Mouse (Mus musculus) lung, postnatal 0 days (tissue): ENCODE data around the gene Lta. TPM values are rescaled to one million over a fixed set of nuclear protein-coding genes. Genes with fewer than 3 reads are reported as not detected.
A peak's percentile ranks its signal among the peaks of the same experiment; 100 is the strongest.

Experiments
- ATAC-seq: fragments of 200-750 bp; cut with Nextera tagmentation; 2 replicates; pipeline ENCODE4 v1.8.0; 2017; ENCODE audit warnings: moderate library complexity
- DNase-seq: peaks from one replicate; pipeline ENCODE4 v3.0.0-alpha.2; 2016; ENCODE audit warnings: low spot score
- H3K27ac ChIP-seq: fragments of 300-500 bp; sonication (generic); 2 replicates; pipeline ENCODE4 v1.5.1; 2014; ENCODE audit warnings: antibody characterized with exemption, mild to moderate bottlenecking, low read length, mixed read lengths
- H3K27me3 ChIP-seq: fragments of 300-500 bp; sonication (generic); replicated peaks from 2 replicates; pipeline ENCODE4 v1.6.1; 2014; ENCODE audit warnings: low read length, mixed read lengths; ENCODE audit not compliant: insufficient read depth
- H3K36me3 ChIP-seq: fragments of 300-500 bp; sonication (generic); 2 replicates; pipeline ENCODE4 v1.6.1; 2014; ENCODE audit warnings: low read length, mixed read lengths; ENCODE audit not compliant: insufficient read depth
- H3K4me1 ChIP-seq: fragments of 300-500 bp; sonication (generic); 2 replicates; pipeline ENCODE4 v1.6.1; 2014; ENCODE audit warnings: antibody characterized with exemption, low read depth, low read length, mixed read lengths; ENCODE audit not compliant: insufficient read depth
- H3K4me2 ChIP-seq: fragments of 300-500 bp; sonication (generic); replicated peaks from 2 replicates; pipeline ENCODE4 v1.6.1; 2014; ENCODE audit warnings: low read depth, mild to moderate bottlenecking, low read length, moderate library complexity, mixed read lengths
- H3K4me3 ChIP-seq: fragments of 300-500 bp; sonication (generic); 2 replicates; pipeline ENCODE4 v1.5.1; 2014; ENCODE audit warnings: low read depth, low read length
- H3K9ac ChIP-seq: fragments of 300-500 bp; sonication (generic); replicated peaks from 2 replicates; pipeline ENCODE4 v1.6.1; 2014; ENCODE audit warnings: low read depth, mild to moderate bottlenecking
- H3K9me3 ChIP-seq: fragments of 300-500 bp; sonication (generic); 2 replicates; pipeline ENCODE4 v1.6.1; 2016; ENCODE audit warnings: low read length, mixed read lengths
- CTCF ChIP-seq: IDR thresholded peaks from 2 replicates; pipeline ENCODE4 v1.5.1; 2016; ENCODE audit warnings: antibody characterized with exemption, mild to moderate bottlenecking
- EP300 ChIP-seq: IDR thresholded peaks from 2 replicates; pipeline ENCODE4 v1.6.1; 2016; ENCODE audit warnings: antibody characterized with exemption, mild to moderate bottlenecking, control low read depth
- WGBS: fragments of 180-500 bp; shearing (Covaris S2); extraction: QIAGEN DNeasy Blood & Tissue Kit; methylation state at CpG from one replicate; pipeline ENCODE4 v1.1.7; 2014; 5-methylcytosine and 5-hydroxymethylcytosine counted together
- polyA plus RNA-seq: library from polyadenylated mRNA; unstranded; fragments of >200 nt; fragmentation: Nextera tagmentation; extraction: Ambion mirVana; gene quantifications from 2 replicates; pipeline ENCODE4 v1.2.1, GENCODE M21; 2015

Lta gene
- polyA plus RNA-seq, 1 experiment from 2014 or later, result 0.11 TPM

GRCm38 (mm10) chr17:35191723-35192122, 13.4 kb downstream of the Lta start:
- TF ChIP-seq EP300, result no peak
- TF ChIP-seq CTCF, result 0 out of 2 replicates have a peak, but pooled peaks have one; percentile 16
- Histone ChIP-seq H3K36me3 (no peaks in the 10 kb centered on the region), H3K9ac (no peak overlapping the region), H3K4me3 (no peak overlapping the region), H3K9me3 (no peaks in the 10 kb centered on the region), H3K4me1 (peaks cover 4% of the 10 kb centered on the region; the same call in 1 of the 2 replicates), H3K27me3 (no peaks in the 10 kb centered on the region; the same call in 1 of the 2 replicates), H3K4me2 (no peak overlapping the region), H3K27ac (no peak overlapping the region)
- DNase-seq (no peak), ATAC-seq (no peak)
- WGBS, result 46% methylated on average over 2 of the region's 2 CpGs

- Histone ChIP-seq H3K4me2 (no peak overlapping the region), H3K9ac (no peak overlapping the region), H3K9me3 (no peaks in the 10 kb centered on the region), H3K4me1 (peaks cover 4% of the 10 kb centered on the region; the same call in 1 of the 2 replicates), H3K4me3 (no peak overlapping the region), H3K27ac (no peak overlapping the region), H3K27me3 (no peaks in the 10 kb centered on the region), H3K36me3 (no peaks in the 10 kb centered on the region)
- 57% methylated on average over 4 of the region's 4 CpGs for WGBS
- no peak for ATAC-seq
- TF ChIP-seq EP300 (no peak), CTCF (no peak)
- no peak for DNase-seq
These were observed 15.1 kb downstream of the Lta start for GRCm38 (mm10) chr17:35190096-35190495.

- DNase-seq, result no peak
- H3K27ac ChIP-seq, result no peak overlapping the region
- no peak for ATAC-seq
- no peak overlapping the region for H3K9ac ChIP-seq
- no peaks in the 10 kb centered on the region for H3K9me3 ChIP-seq
- no peak overlapping the region for H3K4me2 ChIP-seq
- 19% methylated on average over 1 of the region's 1 CpGs for WGBS
- no peaks in the 10 kb centered on the region for H3K27me3 ChIP-seq
- H3K4me3 ChIP-seq, result no peak overlapping the region
- no peak for TF ChIP-seq EP300
- TF ChIP-seq CTCF, result no peak
- no peaks in the 10 kb centered on the region for H3K36me3 ChIP-seq
- peaks cover 1% of the 10 kb centered on the region; the same call in 1 of the 2 replicates for H3K4me1 ChIP-seq
These were observed 16.0 kb downstream of the Lta start for GRCm38 (mm10) chr17:35189186-35189585.

GRCm38 (mm10) chr17:35187959-35188610, 17.1 kb downstream of the Lta start, which contains the start of gene Lst1:
Gene Lst1, minus strand, starts transcription at chr17:35188439.
- no peak for TF ChIP-seq EP300
- no peak for TF ChIP-seq CTCF
- no peak within 1 kb of the TSS for H3K4me3 ChIP-seq

GRCm38 (mm10) chr17:35187345-35187744, 17.8 kb downstream of the Lta start:
- no peak for DNase-seq
- no peak overlapping the region for H3K4me3 ChIP-seq

More at GRCm38 (mm10) chr17:35187959-35188610, 17.1 kb downstream of the Lta start, which contains the start of gene Lst1:
- no peak for ATAC-seq
- 64% methylated on average over 7 of the region's 7 CpGs for WGBS
- Histone ChIP-seq H3K9ac (no peak within 1 kb of the TSS), H3K4me1 (no peaks in the 10 kb centered on the region), H3K36me3 (no peaks in the 10 kb centered on the region), H3K27me3 (no peaks in the 10 kb centered on the region), H3K27ac (peak within 1 kb of the TSS; percentile 9; the same call in 1 of the 2 replicates), H3K9me3 (no peaks in the 10 kb centered on the region), H3K4me2 (no peak within 1 kb of the TSS)
- no peak for DNase-seq

GRCm38 (mm10) chr17:35186681-35187080, 18.5 kb downstream of the Lta start:
- Histone ChIP-seq H3K27ac (peak overlapping the region; percentile 71), H3K36me3 (no peaks in the 10 kb centered on the region), H3K4me1 (no peaks in the 10 kb centered on the region), H3K27me3 (no peaks in the 10 kb centered on the region), H3K4me2 (peak overlapping the region; percentile 54), H3K9ac (no peak overlapping the region), H3K9me3 (no peaks in the 10 kb centered on the region), H3K4me3 (peak overlapping the region; percentile 49)
- DNase-seq (peak; percentile 53), ATAC-seq (peak; percentile 37; the same call in 1 of the 2 replicates)
- WGBS, result 3% methylated on average over 4 of the region's 4 CpGs
- no peak for TF ChIP-seq CTCF
- TF ChIP-seq EP300, result no peak

More at GRCm38 (mm10) chr17:35187345-35187744, 17.8 kb downstream of the Lta start:
- no peaks in the 10 kb centered on the region for H3K9me3 ChIP-seq
- no peaks in the 10 kb centered on the region for H3K36me3 ChIP-seq
- no peak overlapping the region for H3K27ac ChIP-seq
- WGBS, result 55% methylated on average over 4 of the region's 4 CpGs
- H3K4me2 ChIP-seq, result no peak overlapping the region
- no peak overlapping the region for H3K9ac ChIP-seq
- H3K4me1 ChIP-seq, result no peaks in the 10 kb centered on the region
- ATAC-seq, result no peak
- no peaks in the 10 kb centered on the region for H3K27me3 ChIP-seq
- TF ChIP-seq CTCF, result no peak
- TF ChIP-seq EP300, result no peak
